Mouse (Mus musculus): ENCODE measurements around the gene Dner. TPM values are rescaled to one million over a fixed set of nuclear protein-coding genes. Genes with fewer than 3 reads are reported as not detected.

Dner gene
- polyA plus RNA-seq, 1 experiment from 2014 or later: 3.7 TPM

GRCm38 (mm10) chr1:84428331-84428730 lies 267.7 kb downstream of the Dner start:
- Histone ChIP-seq H3K27ac (no peak overlapping the region), H3K4me1 (no peaks in the 10 kb centered on the region), H3K4me3 (replicated peaks) (no peak overlapping the region), H3K27me3 (replicated peaks) (no peaks in the 10 kb centered on the region), H3K36me3 (no peaks in the 10 kb centered on the region), H3K9ac (no peak overlapping the region), H3K9me3 (no peaks in the 10 kb centered on the region), H3K4me2 (no peak overlapping the region)
- ATAC-seq (ENCODE audit: insufficient read depth, low FRiP score, low read depth): no peak
- WGBS: 41% methylated on average over 1 of the region's 1 CpGs

DNA sequence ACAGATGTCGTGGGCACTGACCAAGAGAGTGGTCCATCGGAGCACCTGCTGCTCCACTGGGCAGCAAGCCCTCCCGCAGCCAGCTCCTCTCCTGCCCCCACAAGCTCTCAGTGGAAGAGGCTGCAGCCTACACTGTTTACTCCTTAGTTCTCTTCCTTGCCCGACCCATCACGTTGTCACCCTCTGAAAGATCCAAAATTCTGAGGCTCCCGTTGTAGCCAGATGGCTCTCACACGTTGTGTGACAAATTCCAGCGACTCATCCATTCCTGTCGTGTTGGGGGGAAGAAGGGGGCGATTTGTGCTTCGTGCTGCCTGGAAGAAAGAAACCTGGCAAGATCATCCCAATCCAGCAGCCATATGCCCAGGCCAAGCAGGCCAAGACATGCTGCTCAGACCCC lies 268.3 kb downstream of the Dner start:
- Histone ChIP-seq H3K9me3 (no peaks in the 10 kb centered on the region), H3K4me2 (no peak overlapping the region), H3K27ac (no peak overlapping the region), H3K4me3 (replicated peaks) (no peak overlapping the region), H3K9ac (no peak overlapping the region), H3K27me3 (replicated peaks) (no peaks in the 10 kb centered on the region), H3K4me1 (no peaks in the 10 kb centered on the region), H3K36me3 (no peaks in the 10 kb centered on the region)
- ATAC-seq (ENCODE audit: insufficient read depth, low FRiP score, low read depth): no peak
- WGBS: 65% methylated on average over 11 of the region's 11 CpGs

- no peaks in the 10 kb centered on the region for H3K9me3 ChIP-seq
- no peak overlapping the region for H3K4me2 ChIP-seq
- 79% methylated on average over 5 of the region's 5 CpGs for WGBS
- ATAC-seq (ENCODE audit: insufficient read depth, low FRiP score, low read depth): no peak
- no peaks in the 10 kb centered on the region for H3K4me1 ChIP-seq
- H3K27ac ChIP-seq: no peak overlapping the region
- no peaks in the 10 kb centered on the region for H3K36me3 ChIP-seq
- no peak overlapping the region for H3K4me3 ChIP-seq (replicated peaks)
- H3K27me3 ChIP-seq (replicated peaks): no peaks in the 10 kb centered on the region
- no peak overlapping the region for H3K9ac ChIP-seq
Observed at GRCm38 (mm10) chr1:84426679-84427078, 269.3 kb downstream of the Dner start.

- Histone ChIP-seq H3K4me3 (replicated peaks) (no peak overlapping the region), H3K4me2 (no peak overlapping the region), H3K4me1 (no peaks in the 10 kb centered on the region), H3K36me3 (no peaks in the 10 kb centered on the region), H3K9me3 (no peaks in the 10 kb centered on the region), H3K27me3 (replicated peaks) (no peaks in the 10 kb centered on the region), H3K27ac (no peak overlapping the region), H3K9ac (no peak overlapping the region)
- 84% methylated on average over 2 of the region's 2 CpGs for WGBS
- no peak for ATAC-seq (ENCODE audit: insufficient read depth, low FRiP score, low read depth)
Observed at GRCm38 (mm10) chr1:84422881-84423280, 273.1 kb downstream of the Dner start.

DNA sequence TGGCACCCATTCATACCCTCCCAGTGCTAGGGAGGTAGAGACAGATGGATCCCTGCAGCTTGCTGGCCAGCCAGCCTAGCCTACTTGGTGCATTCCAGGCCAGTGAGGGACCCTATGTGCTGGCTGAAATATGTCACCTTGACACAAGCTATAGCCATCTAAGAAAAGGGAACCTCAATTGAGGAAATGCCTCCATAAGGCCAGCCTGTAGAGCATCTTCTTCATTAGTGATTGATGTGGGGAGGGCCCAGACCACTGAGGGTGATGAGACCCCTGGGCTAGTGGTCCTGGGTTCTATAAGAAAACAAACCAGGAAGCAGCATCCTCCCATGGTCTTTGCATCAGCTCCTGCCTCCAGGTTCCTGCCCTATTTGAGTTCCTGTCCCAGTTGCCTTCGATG lies 274.2 kb downstream of the Dner start:
- H3K9ac ChIP-seq: no peak overlapping the region
- no peaks in the 10 kb centered on the region for H3K27me3 ChIP-seq (replicated peaks)
- no peak overlapping the region for H3K4me3 ChIP-seq (replicated peaks)
- no peak for ATAC-seq (ENCODE audit: insufficient read depth, low FRiP score, low read depth)
- H3K9me3 ChIP-seq: no peaks in the 10 kb centered on the region
- H3K27ac ChIP-seq: no peak overlapping the region
- no peak overlapping the region for H3K4me2 ChIP-seq
- 61% methylated on average over 1 of the region's 1 CpGs for WGBS
- no peaks in the 10 kb centered on the region for H3K4me1 ChIP-seq
- no peaks in the 10 kb centered on the region for H3K36me3 ChIP-seq

DNA sequence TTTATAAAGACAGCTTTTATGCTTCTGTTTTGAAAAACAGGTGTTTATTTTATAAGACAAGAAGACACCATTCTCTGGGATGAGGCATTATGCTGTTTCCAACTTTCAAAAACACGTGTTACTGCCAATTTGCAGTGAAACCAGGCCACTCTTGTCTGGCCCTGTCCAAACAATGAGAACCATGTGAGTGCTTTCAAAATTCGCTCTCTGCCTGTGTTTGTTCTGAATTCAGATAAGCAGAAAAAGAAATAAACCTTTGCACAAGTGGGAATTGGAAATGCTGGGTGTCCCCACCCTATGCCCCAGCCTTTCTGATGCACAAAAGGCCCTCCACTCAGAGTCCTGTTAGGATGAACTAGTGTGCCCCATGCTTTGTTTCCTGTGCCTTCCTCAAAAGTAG lies 276.6 kb downstream of the Dner start:
- Histone ChIP-seq H3K4me1 (no peaks in the 10 kb centered on the region), H3K27me3 (replicated peaks) (no peaks in the 10 kb centered on the region), H3K27ac (no peak overlapping the region), H3K9me3 (no peaks in the 10 kb centered on the region), H3K4me2 (no peak overlapping the region), H3K9ac (no peak overlapping the region), H3K36me3 (no peaks in the 10 kb centered on the region), H3K4me3 (replicated peaks) (no peak overlapping the region)
- WGBS: 29% methylated on average over 2 of the region's 2 CpGs
- no peak for ATAC-seq (ENCODE audit: insufficient read depth, low FRiP score, low read depth)

DNA sequence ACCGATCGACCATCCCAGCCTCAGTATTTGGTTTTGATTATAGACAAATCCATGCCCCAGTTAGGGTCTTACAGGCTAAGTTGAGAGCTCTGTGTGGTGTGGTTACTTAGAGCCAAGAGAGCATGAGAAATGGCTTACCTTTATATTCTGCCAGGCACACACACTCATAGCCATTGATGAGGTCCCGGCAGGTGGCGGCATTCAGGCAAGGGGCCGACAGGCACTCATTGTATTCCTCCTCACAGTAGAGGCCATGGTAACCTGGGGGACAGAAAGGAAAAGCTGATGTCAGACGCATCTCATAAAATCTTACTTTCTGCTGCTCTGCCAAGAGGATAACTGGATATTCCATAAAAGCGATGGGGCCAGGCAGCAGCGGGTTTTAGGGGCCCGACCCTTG lies 277.5 kb downstream of the Dner start:
- Histone ChIP-seq H3K4me3 (replicated peaks) (no peak overlapping the region), H3K9me3 (no peaks in the 10 kb centered on the region), H3K4me2 (no peak overlapping the region), H3K9ac (no peak overlapping the region), H3K36me3 (no peaks in the 10 kb centered on the region), H3K27ac (no peak overlapping the region), H3K4me1 (no peaks in the 10 kb centered on the region), H3K27me3 (replicated peaks) (no peaks in the 10 kb centered on the region)
- ATAC-seq (ENCODE audit: insufficient read depth, low FRiP score, low read depth): no peak
- 77% methylated on average over 9 of the region's 9 CpGs for WGBS

DNA sequence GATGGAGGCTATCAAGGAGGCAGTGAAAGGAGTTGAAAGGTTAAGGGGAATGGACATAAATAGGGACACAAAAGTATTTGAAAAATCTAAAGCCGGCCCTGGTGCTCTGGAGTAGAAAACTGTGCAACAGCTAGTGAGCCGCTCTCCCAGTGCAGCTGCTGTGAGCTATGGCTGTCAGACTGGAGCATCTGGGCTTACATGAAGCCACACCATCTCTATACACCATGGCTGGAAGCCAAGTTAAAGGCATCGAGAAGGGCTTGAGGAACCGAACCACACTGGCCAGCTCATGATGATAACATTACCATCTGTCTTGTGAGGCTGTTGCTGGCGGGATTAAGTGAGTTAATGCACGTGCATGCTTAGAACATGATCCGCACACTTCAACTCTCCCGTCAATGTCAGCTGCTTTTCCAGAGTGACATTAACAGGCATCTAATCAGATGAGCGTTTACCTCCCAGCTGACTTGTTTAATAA lies 278.2 kb downstream of the Dner start:
- ATAC-seq (ENCODE audit: insufficient read depth, low FRiP score, low read depth): peak; percentile 50; the same call in 1 of the 2 replicates
- H3K27me3 ChIP-seq (replicated peaks): no peaks in the 10 kb centered on the region
- 41% methylated on average over 9 of the region's 9 CpGs for WGBS
- no peaks in the 10 kb centered on the region for H3K36me3 ChIP-seq
- no peak overlapping the region for H3K4me3 ChIP-seq (replicated peaks)
- H3K4me1 ChIP-seq: no peaks in the 10 kb centered on the region
- H3K27ac ChIP-seq: no peak overlapping the region
- H3K9ac ChIP-seq: no peak overlapping the region
- H3K4me2 ChIP-seq: no peak overlapping the region
- H3K9me3 ChIP-seq: no peaks in the 10 kb centered on the region

GRCm38 (mm10) chr1:84417276-84417675 lies 278.7 kb downstream of the Dner start:
- Histone ChIP-seq H3K27me3 (replicated peaks) (no peaks in the 10 kb centered on the region), H3K4me3 (replicated peaks) (no peak overlapping the region), H3K27ac (no peak overlapping the region), H3K4me1 (no peaks in the 10 kb centered on the region), H3K36me3 (no peaks in the 10 kb centered on the region), H3K9me3 (no peaks in the 10 kb centered on the region), H3K9ac (no peak overlapping the region), H3K4me2 (no peak overlapping the region)
- ATAC-seq (ENCODE audit: insufficient read depth, low FRiP score, low read depth): no peak
- 57% methylated on average over 6 of the region's 6 CpGs for WGBS

- Histone ChIP-seq H3K4me2 (no peak overlapping the region), H3K36me3 (no peaks in the 10 kb centered on the region), H3K27me3 (replicated peaks) (no peaks in the 10 kb centered on the region), H3K27ac (no peak overlapping the region), H3K4me1 (no peaks in the 10 kb centered on the region), H3K9me3 (no peaks in the 10 kb centered on the region), H3K4me3 (replicated peaks) (no peak overlapping the region), H3K9ac (no peak overlapping the region)
- 80% methylated on average over 3 of the region's 3 CpGs for WGBS
- ATAC-seq (ENCODE audit: insufficient read depth, low FRiP score, low read depth): no peak
Observed at GRCm38 (mm10) chr1:84414464-84414863, 281.6 kb downstream of the Dner start.

DNA sequence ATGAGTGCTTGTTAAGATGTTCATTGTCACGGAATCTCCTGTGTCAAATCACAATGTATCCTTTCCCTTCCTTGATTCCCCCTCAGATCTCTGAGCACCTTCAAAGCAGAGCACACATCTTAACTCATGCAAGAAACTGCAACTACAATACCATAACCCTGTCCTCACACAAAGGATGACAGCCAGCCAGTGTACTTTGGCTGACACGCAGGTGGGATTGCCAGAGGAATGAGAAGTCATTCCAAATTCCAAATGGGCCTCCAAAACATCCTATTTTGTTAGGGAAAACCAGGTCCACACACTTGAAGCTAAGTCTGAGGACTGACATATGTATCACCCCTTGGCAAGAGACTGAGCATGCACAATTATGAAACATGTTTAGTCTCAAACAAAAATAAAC lies 286.5 kb downstream of the Dner start:
- no peak overlapping the region for H3K9ac ChIP-seq
- H3K9me3 ChIP-seq: no peaks in the 10 kb centered on the region
- no peak overlapping the region for H3K27ac ChIP-seq
- H3K4me2 ChIP-seq: no peak overlapping the region
- no peaks in the 10 kb centered on the region for H3K36me3 ChIP-seq
- ATAC-seq (ENCODE audit: insufficient read depth, low FRiP score, low read depth): no peak
- no peak overlapping the region for H3K4me3 ChIP-seq (replicated peaks)
- no peaks in the 10 kb centered on the region for H3K4me1 ChIP-seq
- H3K27me3 ChIP-seq (replicated peaks): no peaks in the 10 kb centered on the region
- WGBS: 74% methylated on average over 2 of the region's 2 CpGs

GRCm38 (mm10) chr1:84408873-84409272 lies 287.1 kb downstream of the Dner start:
- no peaks in the 10 kb centered on the region for H3K36me3 ChIP-seq
- H3K9ac ChIP-seq: no peak overlapping the region
- H3K4me2 ChIP-seq: no peak overlapping the region
- ATAC-seq (ENCODE audit: insufficient read depth, low FRiP score, low read depth): no peak
- H3K4me3 ChIP-seq (replicated peaks): no peak overlapping the region
- WGBS: 71% methylated on average over 2 of the region's 2 CpGs
- no peaks in the 10 kb centered on the region for H3K27me3 ChIP-seq (replicated peaks)
- H3K4me1 ChIP-seq: no peaks in the 10 kb centered on the region
- no peak overlapping the region for H3K27ac ChIP-seq
- no peaks in the 10 kb centered on the region for H3K9me3 ChIP-seq

DNA sequence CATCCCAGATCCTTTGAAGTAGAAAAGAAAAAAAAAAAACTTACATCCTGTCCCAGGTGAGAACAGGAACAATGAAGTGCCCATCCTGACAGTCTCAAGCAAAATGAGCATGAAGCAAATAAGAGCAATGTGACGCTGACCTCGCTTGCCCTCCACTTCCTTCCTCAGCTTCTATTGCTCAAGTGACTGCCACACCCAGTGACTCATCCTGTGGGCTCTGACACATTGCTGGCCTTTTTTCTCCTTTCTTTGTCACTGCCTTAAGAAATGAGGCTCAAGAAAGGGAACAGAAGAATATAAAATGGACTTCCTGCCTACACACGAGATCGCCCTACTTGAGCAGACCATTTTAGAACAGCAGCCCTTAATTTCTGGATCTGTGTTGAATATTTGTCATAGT lies 289.1 kb downstream of the Dner start:
- Histone ChIP-seq H3K9me3 (no peaks in the 10 kb centered on the region), H3K4me2 (no peak overlapping the region), H3K4me3 (replicated peaks) (no peak overlapping the region), H3K9ac (no peak overlapping the region), H3K27me3 (replicated peaks) (no peaks in the 10 kb centered on the region), H3K36me3 (no peaks in the 10 kb centered on the region), H3K4me1 (no peaks in the 10 kb centered on the region), H3K27ac (no peak overlapping the region)
- 61% methylated on average over 4 of the region's 4 CpGs for WGBS
- peak; percentile 39; the same call in 1 of the 2 replicates for ATAC-seq (ENCODE audit: insufficient read depth, low FRiP score, low read depth)
